Mouse (Mus musculus): ENCODE data around the gene Zfp36l3. TPM values are rescaled to one million over a fixed set of nuclear protein-coding genes. Genes with fewer than 3 reads are reported as not detected.

Gene Zfp36l3
- not detected in 2 replicates for polyA plus RNA-seq (2015; fragmentation: Nextera tagmentation; extraction: Ambion mirVana)

GRCm38 (mm10) chrX:53776276-53776675 is at the start of gene Zfp36l3:
TSS of gene Zfp36l3 (minus strand) at chrX:53776394.

GRCm38 (mm10) chrX:53797519-53797918 is 21.3 kb upstream of the Zfp36l3 start, which contains the start of gene Xlr:
TSS of gene Xlr (minus strand) at chrX:53797706.

GRCm38 (mm10) chrX:53757736-53758135 is 18.5 kb downstream of the Zfp36l3 start, which contains the start of gene 1700013H16Rik:
TSS of gene 1700013H16Rik (minus strand) at chrX:53757831.

GRCm38 (mm10) chrX:53724596-53724995 is 51.6 kb downstream of the Zfp36l3 start, which contains the start of gene 4930502E18Rik:
TSS of gene 4930502E18Rik (plus strand) at chrX:53724826.

Other genes starting within 250 kb of the Zfp36l3 start
- gene Rtl8c, start 168.4 kb downstream of the Zfp36l3 start, polyA plus RNA-seq (2015; fragmentation: Nextera tagmentation; extraction: Ambion mirVana), result 71.9 and 85.6 TPM in 2 replicates
- 0.26 TPM in 1 of 2 replicates, not detected in the other for gene Gm14597, start 167.4 kb downstream of the Zfp36l3 start, polyA plus RNA-seq (2015; fragmentation: Nextera tagmentation; extraction: Ambion mirVana)
- gene Rtl8a, start 132.7 kb downstream of the Zfp36l3 start, polyA plus RNA-seq (2015; fragmentation: Nextera tagmentation; extraction: Ambion mirVana), result 94.8 and 97.5 TPM in 2 replicates
- 63.4 and 69.2 TPM in 2 replicates for gene Rtl8b, start 106.0 kb downstream of the Zfp36l3 start, polyA plus RNA-seq (2015; fragmentation: Nextera tagmentation; extraction: Ambion mirVana)
- gene 4930502E18Rik, start 51.6 kb downstream of the Zfp36l3 start, polyA plus RNA-seq (2015; fragmentation: Nextera tagmentation; extraction: Ambion mirVana), result 0.47 and 0.48 TPM in 2 replicates
- gene 1700013H16Rik, start 18.6 kb downstream of the Zfp36l3 start, polyA plus RNA-seq (2015; fragmentation: Nextera tagmentation; extraction: Ambion mirVana), result not detected in 2 replicates
- 3.5 and 12.7 TPM in 2 replicates for gene Xlr, start 21.3 kb upstream of the Zfp36l3 start, polyA plus RNA-seq (2015; fragmentation: Nextera tagmentation; extraction: Ambion mirVana)